Mouse (Mus musculus) limb, embryonic 10.5 days (tissue): ENCODE measurements around the gene Zp1. TPM values are rescaled to one million over a fixed set of nuclear protein-coding genes. Genes with fewer than 3 reads are reported as not detected.

Experiments used
- DNase-seq: peaks from one replicate; pipeline ENCODE4 v3.0.0-alpha.2; 2017; ENCODE audit warnings: low spot score
- H3K27ac ChIP-seq: fragments of 300-500 bp; sonication (generic); 2 replicates; pipeline ENCODE4 v1.5.1; 2016; ENCODE audit warnings: mild to moderate bottlenecking
- H3K27me3 ChIP-seq: fragments of 300-500 bp; sonication (generic); 2 replicates; pipeline ENCODE4 v1.6.1; 2016; ENCODE audit warnings: low read depth, mild to moderate bottlenecking; ENCODE audit not compliant: poor library complexity, severe bottlenecking
- H3K36me3 ChIP-seq: fragments of 300-500 bp; sonication (generic); 2 replicates; pipeline ENCODE4 v1.6.1; 2016; ENCODE audit warnings: mild to moderate bottlenecking, moderate library complexity
- H3K4me1 ChIP-seq: fragments of 300-500 bp; sonication (generic); 2 replicates; pipeline ENCODE4 v1.6.1; 2016
- H3K4me3 ChIP-seq: fragments of 300-500 bp; sonication (generic); 2 replicates; pipeline ENCODE4 v1.5.1; 2016; ENCODE audit warnings: mild to moderate bottlenecking, moderate library complexity
- H3K9me3 ChIP-seq: fragments of 300-500 bp; sonication (generic); replicated peaks from 2 replicates; pipeline ENCODE4 v1.6.1; 2016; ENCODE audit warnings: mild to moderate bottlenecking
- WGBS: fragments of 180-500 bp; shearing (Covaris S2); methylation state at CpG from one replicate; pipeline ENCODE4 v1.1.7; 2016; 5-methylcytosine and 5-hydroxymethylcytosine counted together
- polyA plus RNA-seq: library from polyadenylated mRNA; unstranded; fragments of >200 nt; fragmentation: Nextera tagmentation; extraction: Ambion mirVana; gene quantifications from 2 replicates; pipeline ENCODE4 v1.2.1, GENCODE M21; 2016

The Zp1 gene
- polyA plus RNA-seq, 1 experiment from 2014 or later = not detected

GRCm38 (mm10) chr19:10892201-10892600 lies 28.2 kb downstream of the Zp1 start:
- Histone ChIP-seq H3K4me1 (peaks cover 18% of the 10 kb centered on the region), H3K27ac (no peak overlapping the region), H3K9me3 (no peaks in the 10 kb centered on the region), H3K36me3 (peaks cover 5% of the 10 kb centered on the region), H3K4me3 (no peak overlapping the region), H3K27me3 (no peaks in the 10 kb centered on the region)
- DNase-seq = no peak
- WGBS = 91% methylated on average over 3 of the region's 3 CpGs

DNA sequence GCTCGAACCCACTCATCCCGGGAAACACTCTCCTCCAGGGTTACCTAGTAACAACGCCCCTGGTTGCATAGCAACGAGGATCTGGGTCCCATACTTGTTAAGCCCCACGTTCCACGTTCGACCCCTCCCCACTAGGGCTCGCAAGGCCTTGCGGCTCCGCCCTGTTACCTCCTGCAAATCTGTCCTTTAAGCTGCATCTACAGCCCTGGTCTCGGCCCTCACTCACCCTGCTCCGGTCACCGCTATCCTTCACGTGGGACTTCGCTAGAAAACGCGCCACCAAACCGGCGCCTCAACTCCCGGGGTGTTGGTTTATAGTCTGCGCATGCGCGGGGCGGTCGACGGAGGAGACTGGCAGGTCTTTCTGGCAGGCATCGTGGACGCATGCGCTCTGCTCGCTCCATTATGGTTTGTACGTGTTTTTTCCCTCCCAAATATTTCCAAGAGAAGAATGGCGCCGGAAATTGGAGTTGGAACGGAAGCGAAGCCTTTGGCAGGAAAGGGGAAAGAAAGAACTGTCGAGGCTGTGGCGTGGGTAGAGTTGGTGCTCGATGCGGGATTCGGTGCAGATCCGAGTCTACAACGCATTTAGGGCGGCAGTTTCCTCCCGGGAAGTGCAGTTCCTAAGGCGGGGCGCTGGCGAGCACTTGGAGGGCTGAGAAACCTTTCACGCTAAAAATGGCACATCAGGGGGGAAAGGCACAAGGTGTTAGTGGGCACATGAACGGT lies 38.8 kb downstream of the Zp1 start, which contains the start of gene Tmem109:
Gene Tmem109 (minus strand): TSS at position 576 of the 729 bp plus-strand sequence.
- peak; percentile 96 for DNase-seq
- under 1% methylated on average over 49 of the region's 49 CpGs for WGBS
- peak within 1 kb of the TSS; percentile 96 for H3K27ac ChIP-seq
- H3K4me3 ChIP-seq = peak within 1 kb of the TSS; percentile 74
- no peaks in the 10 kb centered on the region for H3K9me3 ChIP-seq
- no peaks in the 10 kb centered on the region for H3K27me3 ChIP-seq
- peaks cover 24% of the 10 kb centered on the region for H3K4me1 ChIP-seq
- H3K36me3 ChIP-seq = peaks cover 20% of the 10 kb centered on the region

GRCm38 (mm10) chr19:10880975-10881425 lies 39.4 kb downstream of the Zp1 start:
- H3K27me3 ChIP-seq = no peaks in the 10 kb centered on the region
- H3K4me3 ChIP-seq = peak overlapping the region; percentile 74
- H3K36me3 ChIP-seq = peaks cover 20% of the 10 kb centered on the region
- H3K27ac ChIP-seq = peak overlapping the region; percentile 96
- 4% methylated on average over 14 of the region's 14 CpGs for WGBS
- H3K4me1 ChIP-seq = peaks cover 24% of the 10 kb centered on the region
- no peak for DNase-seq
- H3K9me3 ChIP-seq = no peaks in the 10 kb centered on the region

DNA sequence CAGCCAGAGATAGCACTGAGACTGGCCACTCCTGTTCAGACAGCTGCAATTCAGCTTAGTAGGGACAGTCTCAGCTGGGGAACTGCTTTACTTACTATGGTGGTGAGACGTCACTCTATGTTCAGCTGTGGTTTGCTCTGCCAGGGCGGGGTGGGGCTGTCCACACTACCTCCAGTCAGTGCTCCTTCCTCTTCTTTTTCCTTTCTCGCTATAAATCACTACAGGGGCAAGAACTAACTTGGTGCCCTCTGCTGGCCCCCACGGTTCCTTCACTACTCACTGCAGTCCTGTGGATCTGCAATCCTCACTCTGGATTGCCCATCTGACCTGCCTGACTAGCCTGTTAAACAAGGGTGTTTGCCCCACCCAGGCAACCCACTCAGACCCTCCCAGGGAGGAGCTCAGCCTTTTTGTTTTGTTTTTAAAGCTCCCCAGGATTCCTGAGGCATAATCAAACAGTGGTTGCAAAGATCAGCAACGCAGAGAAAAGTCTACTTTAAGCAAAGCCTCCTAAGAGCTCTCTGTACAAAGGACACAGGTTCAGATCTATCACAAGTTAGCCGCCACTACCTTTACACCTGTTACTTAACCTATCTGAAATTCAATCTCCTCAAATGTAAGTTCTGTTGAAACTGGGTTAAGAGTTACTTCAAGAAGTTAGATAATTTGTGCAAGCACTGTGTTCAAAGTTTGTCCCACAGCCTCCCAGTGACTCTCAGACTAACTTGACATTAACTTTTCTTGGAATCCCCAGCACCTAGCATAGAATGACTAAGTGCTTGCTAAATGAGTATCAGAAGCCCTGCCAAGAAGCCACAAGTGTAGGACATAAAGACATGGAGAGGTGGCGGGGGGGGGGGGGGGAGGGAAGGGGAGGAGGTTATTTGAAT lies 40.1 kb downstream of the Zp1 start:
- peaks cover 20% of the 10 kb centered on the region for H3K36me3 ChIP-seq
- no peak for DNase-seq
- no peaks in the 10 kb centered on the region for H3K27me3 ChIP-seq
- 58% methylated on average over 7 of the region's 7 CpGs for WGBS
- 0 out of 2 replicates have a peak overlapping the region, but pooled peaks have one; percentile 96 for H3K27ac ChIP-seq
- no peaks in the 10 kb centered on the region for H3K9me3 ChIP-seq
- H3K4me1 ChIP-seq = peaks cover 24% of the 10 kb centered on the region
- H3K4me3 ChIP-seq = peak overlapping the region; percentile 74

GRCm38 (mm10) chr19:10878201-10878837 lies 42.1 kb downstream of the Zp1 start:
- H3K4me3 ChIP-seq = no peak overlapping the region
- peaks cover 37% of the 10 kb centered on the region for H3K36me3 ChIP-seq
- H3K9me3 ChIP-seq = no peaks in the 10 kb centered on the region
- DNase-seq = no peak
- H3K27ac ChIP-seq = no peak overlapping the region
- 91% methylated on average over 7 of the region's 7 CpGs for whole genome bisulfite sequencing
- peaks cover 24% of the 10 kb centered on the region for H3K4me1 ChIP-seq
- no peaks in the 10 kb centered on the region for H3K27me3 ChIP-seq

- H3K27me3 ChIP-seq = no peaks in the 10 kb centered on the region
- no peaks in the 10 kb centered on the region for H3K9me3 ChIP-seq
- H3K27ac ChIP-seq = no peak overlapping the region
- DNase-seq = no peak
- WGBS = 80% methylated on average over 14 of the region's 14 CpGs
- H3K4me1 ChIP-seq = peaks cover 28% of the 10 kb centered on the region
- peaks cover 60% of the 10 kb centered on the region for H3K36me3 ChIP-seq
- H3K4me3 ChIP-seq = no peak overlapping the region
Observed at GRCm38 (mm10) chr19:10871328-10871961, 49.0 kb downstream of the Zp1 start.

GRCm38 (mm10) chr19:10870676-10871075 lies 49.8 kb downstream of the Zp1 start:
- Histone ChIP-seq H3K9me3 (no peaks in the 10 kb centered on the region), H3K36me3 (peaks cover 67% of the 10 kb centered on the region), H3K4me3 (no peak overlapping the region), H3K27ac (no peak overlapping the region), H3K27me3 (no peaks in the 10 kb centered on the region), H3K4me1 (peaks cover 28% of the 10 kb centered on the region)
- 92% methylated on average over 3 of the region's 3 CpGs for WGBS
- no peak for DNase-seq

- Histone ChIP-seq H3K9me3 (no peaks in the 10 kb centered on the region), H3K4me3 (peak within 1 kb of the TSS; percentile 73), H3K27me3 (no peaks in the 10 kb centered on the region), H3K4me1 (peaks cover 28% of the 10 kb centered on the region), H3K27ac (peak within 1 kb of the TSS; percentile 96), H3K36me3 (peaks cover 73% of the 10 kb centered on the region)
- WGBS = 4% methylated on average over 8 of the region's 8 CpGs
- DNase-seq = no peak
Observed at GRCm38 (mm10) chr19:10869886-10870527, 50.4 kb downstream of the Zp1 start, which contains the start of gene Tmem132a. TSS of gene Tmem132a (minus strand) at chr19:10869940.

GRCm38 (mm10) chr19:10869241-10869885 lies 51.1 kb downstream of the Zp1 start:
- Histone ChIP-seq H3K36me3 (peaks cover 74% of the 10 kb centered on the region), H3K27ac (peak overlapping the region; percentile 96), H3K4me3 (peak overlapping the region; percentile 73), H3K27me3 (no peaks in the 10 kb centered on the region), H3K4me1 (peaks cover 28% of the 10 kb centered on the region), H3K9me3 (no peaks in the 10 kb centered on the region)
- WGBS = 0% methylated on average over 43 of the region's 43 CpGs
- DNase-seq = peak; percentile 91

- WGBS = under 1% methylated on average over 17 of the region's 17 CpGs
- DNase-seq = peak; percentile 62
- H3K27me3 ChIP-seq = no peaks in the 10 kb centered on the region
Observed at GRCm38 (mm10) chr19:10868623-10869141, 51.8 kb downstream of the Zp1 start.

DNA sequence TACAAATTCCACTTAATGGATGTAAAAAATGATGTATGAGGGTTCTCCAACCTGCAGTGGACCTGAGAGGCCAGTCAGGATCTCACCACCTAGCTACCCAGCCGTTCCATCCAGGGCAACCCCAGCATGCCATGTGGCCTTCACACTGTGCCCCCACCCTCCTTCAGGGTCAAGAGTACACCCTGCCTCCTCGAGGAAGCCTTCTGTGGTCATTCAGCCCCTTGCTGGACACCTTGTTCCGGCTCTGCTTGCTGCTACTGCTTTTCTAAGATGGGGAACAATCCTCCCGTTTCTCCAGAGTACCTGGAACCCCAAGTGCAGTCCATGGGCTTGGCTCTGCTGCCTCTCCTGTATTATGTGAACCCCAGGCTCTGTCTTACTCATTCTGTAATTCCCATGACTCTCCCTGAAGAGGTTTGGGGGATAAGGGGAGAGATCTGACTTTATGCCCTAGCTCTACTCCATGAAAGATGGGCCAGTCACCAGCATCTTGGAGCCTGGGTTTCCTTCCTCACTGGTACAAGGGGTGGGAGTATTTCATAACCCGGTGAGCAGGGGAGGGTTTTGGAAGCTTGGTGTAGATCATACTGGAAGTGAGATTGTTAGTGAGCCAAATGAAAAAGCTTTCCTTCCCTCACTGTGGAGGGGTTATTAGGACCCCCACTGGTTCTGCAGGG lies 52.3 kb downstream of the Zp1 start:
- no peak for DNase-seq
- Histone ChIP-seq H3K4me1 (peaks cover 28% of the 10 kb centered on the region), H3K27ac (peak overlapping the region; percentile 96)

More at GRCm38 (mm10) chr19:10868623-10869141, 51.8 kb downstream of the Zp1 start:
- H3K4me3 ChIP-seq = peak overlapping the region; percentile 73
- H3K36me3 ChIP-seq = peaks cover 74% of the 10 kb centered on the region
- H3K27ac ChIP-seq = peak overlapping the region; percentile 96
- H3K9me3 ChIP-seq = no peaks in the 10 kb centered on the region
- H3K4me1 ChIP-seq = peaks cover 28% of the 10 kb centered on the region

More for the DNA sequence above, 52.3 kb downstream of the Zp1 start:
- Histone ChIP-seq H3K27me3 (no peaks in the 10 kb centered on the region), H3K4me3 (peak overlapping the region; percentile 73), H3K36me3 (peaks cover 74% of the 10 kb centered on the region), H3K9me3 (no peaks in the 10 kb centered on the region)
- WGBS = 43% methylated on average over 5 of the region's 5 CpGs
